ENCODE assay signal across 8 mouse cellular contexts in genomic region chr8:111056158-111056663, GRCm38 (mm10). TPM values are rescaled to one million over a fixed set of nuclear protein-coding genes. Genes with fewer than 3 reads are reported as not detected.
DNase-seq lines count a peak whose midpoint lies in the region; ATAC-seq and TF ChIP-seq lines count a peak whose summit lies in the region.

TSS of gene Exosc6 (plus strand) at chr8:111056339.

- peak within 1 kb of the TSS; percentile 97 for H3K4me2 ChIP-seq in forebrain, postnatal 0 days (ENCODE audit: low read depth)
- peak within 1 kb of the TSS; percentile 97 for H3K4me2 ChIP-seq in lung, embryonic 16.5 days (ENCODE audit: low read depth, low read length)

- TF ChIP-seq CTCF in G1E (IDR thresholded peaks at IDR 0.05; ENCODE audit: low read depth, low read length), result peak; percentile 79
- TF ChIP-seq CTCF in forebrain, postnatal 0 days (IDR thresholded peaks at IDR 0.05; ENCODE audit: low read depth), result peak; percentile 97

- ATAC-seq in G1E (ENCODE audit: extremely low read depth, insufficient number of reproducible peaks, low FRiP score, poor library complexity, severe bottlenecking), result peak; percentile 90
- ATAC-seq in forebrain, postnatal 0 days, result peak; percentile 99
- ATAC-seq in hematopoietic stem cell, adult 5-6 weeks (replicated peaks in 1 of 2; ENCODE audit: insufficient read depth in 1 of 2, low FRiP score in 2 of 2, low TSS enrichment in 1 of 2, low read depth in 1 of 2, poor library complexity in 2 of 2, severe bottlenecking in 2 of 2), result peak; percentile 98 to 100
- peak; percentile 95 for ATAC-seq in lung, embryonic 16.5 days (ENCODE audit: low read depth)

- peaks cover 9% of the 10 kb centered on the region for H3K27me3 ChIP-seq in G1E (ENCODE audit: insufficient read depth, low read length)
- no peaks in the 10 kb centered on the region for H3K27me3 ChIP-seq in forebrain, postnatal 0 days (ENCODE audit: insufficient read depth, low read length)
- no peaks in the 10 kb centered on the region for H3K27me3 ChIP-seq in lung, embryonic 16.5 days (ENCODE audit: control insufficient read depth, insufficient read depth, low read depth, low read length)

- peaks cover 54% of the 10 kb centered on the region for H3K4me1 ChIP-seq in G1E (ENCODE audit: insufficient read depth, low read depth, low read length)
- H3K4me1 ChIP-seq in forebrain, postnatal 0 days (ENCODE audit: insufficient read depth), result peaks cover 12% of the 10 kb centered on the region
- H3K4me1 ChIP-seq in lung, embryonic 16.5 days (replicated peaks; ENCODE audit: control insufficient read depth, insufficient read depth, low read length), result peaks cover 15% of the 10 kb centered on the region

- H3K27ac ChIP-seq in forebrain, postnatal 0 days (ENCODE audit: low read depth, low read length), result peak within 1 kb of the TSS; percentile 70
- H3K27ac ChIP-seq in lung, embryonic 16.5 days (ENCODE audit: low read length), result peak within 1 kb of the TSS; percentile 82

- peak within 1 kb of the TSS; percentile 65 for H3K9ac ChIP-seq in forebrain, postnatal 0 days
- peak within 1 kb of the TSS; percentile 91 for H3K9ac ChIP-seq in lung, embryonic 16.5 days (ENCODE audit: low read length)

- peak within 1 kb of the TSS; percentile 96 for H3K4me3 ChIP-seq in G1E (ENCODE audit: low read depth, low read length)
- peak within 1 kb of the TSS; percentile 93 for H3K4me3 ChIP-seq in forebrain, postnatal 0 days (ENCODE audit: low read depth, low read length)
- H3K4me3 ChIP-seq in lung, embryonic 16.5 days (ENCODE audit: low read length), result peak within 1 kb of the TSS; percentile 95

- H3K36me3 ChIP-seq in G1E (replicated peaks), result peaks cover 76% of the 10 kb centered on the region
- H3K36me3 ChIP-seq in forebrain, postnatal 0 days (ENCODE audit: insufficient read depth), result peaks cover 49% of the 10 kb centered on the region
- H3K36me3 ChIP-seq in lung, embryonic 16.5 days (ENCODE audit: control insufficient read depth, insufficient read depth, low read length), result peaks cover 38% of the 10 kb centered on the region

- 2% methylated on average over 60 of the region's 68 CpGs for WGBS in forebrain, postnatal 0 days
- WGBS in lung, embryonic 16.5 days, result under 1% methylated on average over 53 of the region's 68 CpGs

- DNase-seq in G1E (ENCODE audit: low spot score), result peak; percentile 87
- DNase-seq in cerebellum, adult 18-20 months, result peak; percentile 86 to 96
- peak; percentile 97 for DNase-seq in forebrain, postnatal 0 days
- DNase-seq in layer of hippocampus, adult 9-10 months (ENCODE audit: low spot score), result peak; percentile 45
- peak; percentile 67 for DNase-seq in ovary, postnatal 10 days (ENCODE audit: low spot score)
- DNase-seq in thymus, postnatal 10 days (ENCODE audit: low spot score in 2 of 2), result peak; percentile 79 to 87

- H3K9me3 ChIP-seq in G1E (replicated peaks), result no peaks in the 10 kb centered on the region
- no peaks in the 10 kb centered on the region for H3K9me3 ChIP-seq in forebrain, postnatal 0 days (ENCODE audit: low read length)
- no peaks in the 10 kb centered on the region for H3K9me3 ChIP-seq in lung, embryonic 16.5 days (ENCODE audit: control insufficient read depth, low read length)

RNA-seq across cellular contexts. Expression of gene Exosc6, which starts in this region (rescaled TPM):
- total RNA-seq in G1E (2014; fragmentation: Nextera tagmentation) (not detected in 2 replicates), G1E (2017) (13.9 and 17.0 TPM in 2 replicates)
- 88.0 and 119 TPM in 2 replicates for polyA plus RNA-seq in G1E (2012)
- 2.8 TPM in 1 of 2 replicates, not detected in the other for total RNA-seq in forebrain, postnatal 0 days (2014; rRNA removed)
- polyA plus RNA-seq in forebrain, postnatal 0 days (2015; fragmentation: Nextera tagmentation; extraction: Ambion mirVana), result not detected in 2 replicates
- 20.1 and 25.7 TPM in 2 replicates for total RNA-seq in hematopoietic stem cell, adult 5-6 weeks (2017)
- 2.1 and 5.4 TPM in 2 replicates for polyA plus RNA-seq in lung, embryonic 16.5 days (2015; fragmentation: Nextera tagmentation; extraction: Ambion mirVana)

Comparison
In these comparisons a context has a peak if more than half of its experiments do, and no peak if none do; other contexts are left out.
1. Peak in every context shown above with its lines: DNase-seq, ATAC-seq, H3K4me3 ChIP-seq and H3K27ac ChIP-seq.
2. RNA of gene Exosc6 (polyA plus RNA-seq): 88.0 to 119 TPM in G1E; 2.1 to 5.4 TPM in lung, embryonic 16.5 days and not detected in forebrain, postnatal 0 days; every median in the first group is over 10 times any median in the second.
3. DNase-seq: peak in every context shown above with its lines; median percentile 97 in forebrain, postnatal 0 days; 91 in cerebellum, adult 18-20 months; 87 in G1E; 83 in thymus, postnatal 10 days; 67 in ovary, postnatal 10 days; 45 in layer of hippocampus, adult 9-10 months.